Mouse (Mus musculus): ENCODE data around the gene Cxcl14.

DNA sequence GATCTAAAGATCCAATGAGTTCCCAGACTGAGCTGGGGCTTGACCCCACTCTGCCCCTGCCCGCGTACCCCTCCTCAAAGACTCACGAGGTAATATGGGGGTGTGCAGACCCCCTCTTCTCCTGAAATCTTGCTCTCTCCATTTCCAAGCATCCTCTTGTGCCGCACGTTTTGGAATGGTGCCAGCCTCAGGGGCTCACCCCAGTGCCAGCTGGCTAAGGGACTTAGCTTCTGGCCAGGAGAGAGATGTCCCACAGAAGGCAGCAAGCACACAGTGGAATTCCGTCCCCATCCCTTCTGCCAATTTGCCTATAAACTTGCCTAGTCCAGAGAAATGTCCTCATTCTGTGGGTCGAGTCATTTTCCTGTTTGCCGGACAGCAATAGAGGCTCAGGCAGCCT, 43.6 kb downstream of the Cxcl14 start:
- no peak for TF ChIP-seq CTCF (IDR thresholded peaks at IDR 0.05; ENCODE audit: low read depth, low read length)
- no peak for TF ChIP-seq POLR2A (IDR thresholded peaks at IDR 0.05; ENCODE audit: extremely low read depth, insufficient read depth, low read length)

Data from liver, adult 2 months (tissue).